Mouse (Mus musculus) forebrain, embryonic 11.5 days (tissue): ENCODE measurements at regions not wholly inside any gene's neighbourhood (a gene's known extent, or its start where the extent isn't known, plus 50 kb on each side); places are given as distances from the start of the nearest gene placed in this dataset.

Experiments
- ATAC-seq: fragments of 200-750 bp; cut with Nextera tagmentation; replicated peaks from 2 replicates; pipeline ENCODE4 v1.8.0; 2017; ENCODE audit warnings: moderate TSS enrichment; ENCODE audit not compliant: low FRiP score
- DNase-seq: peaks from one replicate; pipeline ENCODE4 v3.0.0-alpha.2; 2017; ENCODE audit warnings: low spot score
- H3K27ac ChIP-seq: fragments of 300-500 bp; sonication (generic); 2 replicates; pipeline ENCODE4 v1.5.1; 2014; ENCODE audit warnings: low read depth, low read length
- H3K27me3 ChIP-seq: fragments of 300-500 bp; sonication (generic); 2 replicates; pipeline ENCODE4 v1.6.1; 2014; ENCODE audit warnings: mild to moderate bottlenecking, low read length, mixed read lengths; ENCODE audit not compliant: control insufficient read depth, insufficient read depth
- H3K36me3 ChIP-seq: fragments of 300-500 bp; sonication (generic); 2 replicates; pipeline ENCODE4 v1.6.1; 2014; ENCODE audit warnings: mild to moderate bottlenecking, low read length, moderate library complexity, mixed read lengths; ENCODE audit not compliant: control insufficient read depth, insufficient read depth
- H3K4me1 ChIP-seq: fragments of 300-500 bp; sonication (generic); replicated peaks from 2 replicates; pipeline ENCODE4 v1.6.1; 2014; ENCODE audit warnings: low read length, mixed read lengths; ENCODE audit not compliant: control insufficient read depth, insufficient read depth
- H3K4me2 ChIP-seq: fragments of 300-500 bp; sonication (generic); 2 replicates; pipeline ENCODE4 v1.6.1; 2014; ENCODE audit warnings: low read depth, mild to moderate bottlenecking, low read length, moderate library complexity, mixed read lengths; ENCODE audit not compliant: severe bottlenecking
- H3K4me3 ChIP-seq: fragments of 300-500 bp; sonication (generic); 2 replicates; pipeline ENCODE4 v1.5.1; 2014; ENCODE audit warnings: low read depth, low read length
- H3K9ac ChIP-seq: fragments of 300-500 bp; sonication (generic); 2 replicates; pipeline ENCODE4 v1.6.1; 2014; ENCODE audit warnings: low read length
- H3K9me3 ChIP-seq: fragments of 300-500 bp; sonication (generic); 2 replicates; pipeline ENCODE4 v1.6.1; 2016; ENCODE audit warnings: low read length, mixed read lengths; ENCODE audit not compliant: control insufficient read depth
- WGBS: fragments of 180-500 bp; shearing (Covaris S2); extraction: QIAGEN DNeasy Blood & Tissue Kit; methylation state at CpG from one replicate; pipeline ENCODE4 v1.1.7; 2014; 5-methylcytosine and 5-hydroxymethylcytosine counted together

DNA sequence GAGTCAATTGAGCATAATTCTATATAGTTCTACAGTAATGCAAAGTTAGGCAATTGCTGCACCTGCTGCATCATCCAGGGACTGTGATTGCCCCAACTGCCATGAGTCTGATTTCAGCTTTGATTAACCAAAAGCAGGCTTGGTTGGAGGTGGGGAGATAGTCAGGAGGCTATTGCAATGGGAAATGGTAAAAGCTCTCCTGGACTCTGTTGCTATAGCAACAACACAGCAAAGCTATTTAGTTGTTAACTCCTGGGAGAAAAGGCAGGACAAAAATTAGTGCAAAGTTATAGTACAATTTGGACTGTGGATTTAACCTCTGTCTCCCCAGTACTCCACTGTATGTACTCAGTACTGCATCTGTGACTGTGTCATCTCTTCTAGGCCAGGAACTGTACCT lies 51.7 kb upstream of the Rasgrf1 start:
- no peak overlapping the region for H3K27ac ChIP-seq
- H3K27me3 ChIP-seq, result no peaks in the 10 kb centered on the region
- H3K4me1 ChIP-seq, result 0 out of 2 replicates have a peak, but pooled peaks cover 2% of the 10 kb centered on the region
- H3K4me3 ChIP-seq, result no peak overlapping the region
- no peak overlapping the region for H3K9ac ChIP-seq
- no peak overlapping the region for H3K4me2 ChIP-seq
- H3K36me3 ChIP-seq, result no peaks in the 10 kb centered on the region
- DNase-seq (no peak), ATAC-seq (no peak)
- H3K9me3 ChIP-seq, result no peaks in the 10 kb centered on the region

GRCm38 (mm10) chr9:89850491-89851282 lies 59.0 kb upstream of the Rasgrf1 start:
- Histone ChIP-seq H3K9ac (no peak overlapping the region), H3K4me2 (no peak overlapping the region), H3K27ac (no peak overlapping the region), H3K4me3 (no peak overlapping the region), H3K4me1 (no peaks in the 10 kb centered on the region), H3K9me3 (no peaks in the 10 kb centered on the region), H3K36me3 (no peaks in the 10 kb centered on the region), H3K27me3 (no peaks in the 10 kb centered on the region)
- no peak for DNase-seq
- ATAC-seq, result no peak
- 90% methylated on average over 10 of the region's 10 CpGs for whole genome bisulfite sequencing

DNA sequence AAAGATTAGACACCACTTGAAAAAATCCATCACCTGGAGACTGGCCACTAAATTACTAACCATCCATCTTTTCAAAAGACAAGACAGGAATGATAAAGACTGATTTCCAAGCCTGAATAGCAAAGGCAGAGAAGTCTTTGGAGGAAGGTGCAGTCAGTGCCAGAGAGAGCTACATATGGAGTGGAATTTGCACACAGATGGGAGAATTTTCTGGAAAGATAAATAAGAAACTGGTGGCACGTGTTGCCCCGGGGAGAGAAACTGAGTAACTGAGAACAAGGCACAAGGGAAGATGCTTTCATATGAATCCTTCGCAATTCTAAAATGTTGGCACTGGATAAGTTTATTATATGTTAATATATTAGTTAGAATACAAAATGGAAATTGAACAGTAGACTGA lies 59.8 kb upstream of the Rasgrf1 start:
- Histone ChIP-seq H3K27me3 (no peaks in the 10 kb centered on the region), H3K36me3 (no peaks in the 10 kb centered on the region), H3K9ac (no peak overlapping the region), H3K9me3 (no peaks in the 10 kb centered on the region), H3K27ac (no peak overlapping the region), H3K4me3 (no peak overlapping the region), H3K4me1 (no peaks in the 10 kb centered on the region), H3K4me2 (no peak overlapping the region)
- WGBS, result 91% methylated on average over 3 of the region's 3 CpGs
- DNase-seq (no peak), ATAC-seq (no peak)

GRCm38 (mm10) chr9:89848571-89848970 lies 61.1 kb upstream of the Rasgrf1 start:
- no peak overlapping the region for H3K4me3 ChIP-seq
- no peak overlapping the region for H3K4me2 ChIP-seq
- no peak for ATAC-seq
- no peaks in the 10 kb centered on the region for H3K36me3 ChIP-seq
- H3K9me3 ChIP-seq, result no peaks in the 10 kb centered on the region
- H3K27me3 ChIP-seq, result no peaks in the 10 kb centered on the region
- H3K9ac ChIP-seq, result no peak overlapping the region
- H3K27ac ChIP-seq, result no peak overlapping the region
- DNase-seq, result no peak
- WGBS, result 74% methylated on average over 3 of the region's 3 CpGs
- no peaks in the 10 kb centered on the region for H3K4me1 ChIP-seq

- H3K9me3 ChIP-seq, result no peaks in the 10 kb centered on the region
- no peaks in the 10 kb centered on the region for H3K36me3 ChIP-seq
- no peak overlapping the region for H3K9ac ChIP-seq
- no peak overlapping the region for H3K4me3 ChIP-seq
- DNase-seq (no peak), ATAC-seq (no peak)
- no peak overlapping the region for H3K4me2 ChIP-seq
- H3K27ac ChIP-seq, result no peak overlapping the region
- no peaks in the 10 kb centered on the region for H3K27me3 ChIP-seq
- H3K4me1 ChIP-seq, result no peaks in the 10 kb centered on the region
Observed at GRCm38 (mm10) chr9:89846973-89847372, 62.7 kb upstream of the Rasgrf1 start.

- no peak overlapping the region for H3K9ac ChIP-seq
- no peaks in the 10 kb centered on the region for H3K36me3 ChIP-seq
- H3K9me3 ChIP-seq, result no peaks in the 10 kb centered on the region
- no peaks in the 10 kb centered on the region for H3K27me3 ChIP-seq
- DNase-seq (no peak), ATAC-seq (no peak)
- H3K27ac ChIP-seq, result no peak overlapping the region
- no peak overlapping the region for H3K4me3 ChIP-seq
- 87% methylated on average over 8 of the region's 8 CpGs for WGBS
- H3K4me1 ChIP-seq, result no peaks in the 10 kb centered on the region
- H3K4me2 ChIP-seq, result no peak overlapping the region
Observed at GRCm38 (mm10) chr9:89842776-89843089, 67.0 kb upstream of the Rasgrf1 start.

- no peaks in the 10 kb centered on the region for H3K36me3 ChIP-seq
- no peaks in the 10 kb centered on the region for H3K4me1 ChIP-seq
- ATAC-seq, result peak; percentile 31; the same call in 1 of the 2 replicates
- H3K9me3 ChIP-seq, result no peaks in the 10 kb centered on the region
- H3K4me2 ChIP-seq, result no peak overlapping the region
- DNase-seq, result no peak
- H3K27ac ChIP-seq, result no peak overlapping the region
- H3K27me3 ChIP-seq, result no peaks in the 10 kb centered on the region
- no peak overlapping the region for H3K4me3 ChIP-seq
- WGBS, result 65% methylated on average over 12 of the region's 12 CpGs
- no peak overlapping the region for H3K9ac ChIP-seq
Observed at GRCm38 (mm10) chr9:89841866-89842775, 67.6 kb upstream of the Rasgrf1 start.

GRCm38 (mm10) chr9:89841371-89841770 lies 68.3 kb upstream of the Rasgrf1 start:
- Histone ChIP-seq H3K4me1 (no peaks in the 10 kb centered on the region), H3K36me3 (no peaks in the 10 kb centered on the region), H3K27ac (no peak overlapping the region), H3K9ac (no peak overlapping the region), H3K4me2 (no peak overlapping the region), H3K9me3 (no peaks in the 10 kb centered on the region), H3K27me3 (no peaks in the 10 kb centered on the region), H3K4me3 (no peak overlapping the region)
- no peak for DNase-seq
- WGBS, result 53% methylated on average over 2 of the region's 2 CpGs
- no peak for ATAC-seq
